Mouse (Mus musculus) bone marrow, adult 2 months (tissue): ENCODE measurements around the gene Il9r. TPM values are rescaled to one million over a fixed set of nuclear protein-coding genes. Genes with fewer than 3 reads are reported as not detected.

ENCODE experiments used
- H3K27ac ChIP-seq: fragments of 200-500 bp; 2 replicates; pipeline ENCODE4 v1.5.1; 2012; ENCODE audit warnings: low read depth, mild to moderate bottlenecking, control low read depth, inconsistent platforms, low read length; ENCODE audit not compliant: control insufficient read depth, poor library complexity, insufficient read depth
- H3K4me1 ChIP-seq: fragments of 200-500 bp; 2 replicates; pipeline ENCODE4 v1.6.1; 2011; ENCODE audit warnings: low read length; ENCODE audit not compliant: control insufficient read depth, insufficient read depth
- H3K4me3 ChIP-seq: fragments of 200-500 bp; replicated peaks from 2 replicates; pipeline ENCODE3; 2011; ENCODE audit warnings: mild to moderate bottlenecking, low read depth, low read length, control low read depth; ENCODE audit not compliant: control insufficient read depth
- CTCF ChIP-seq: fragments of 200-500 bp; IDR thresholded peaks from 2 replicates; pipeline ENCODE4 v1.5.1; 2011; ENCODE audit warnings: low read length, control low read depth; ENCODE audit not compliant: control insufficient read depth, insufficient read depth
- POLR2A ChIP-seq: fragments of 200-500 bp; IDR thresholded peaks from 2 replicates; pipeline ENCODE4 v1.6.1; 2011; ENCODE audit warnings: low read depth, mild to moderate bottlenecking, control low read depth, low read length, borderline replicate concordance; ENCODE audit not compliant: control insufficient read depth
- WGBS: fragments of 180-500 bp; shearing (Covaris S2); methylation state at CpG from one replicate; pipeline ENCODE4 v1.1.7; 2018; 5-methylcytosine and 5-hydroxymethylcytosine counted together
- polyA plus RNA-seq: library from polyadenylated mRNA; stranded (reverse); fragments of >200 nt; gene quantifications from 2 replicates; pipeline ENCODE4 v1.2.4, GENCODE M21; 2011; ENCODE audit warnings: low replicate concordance; ENCODE audit not compliant: missing spikeins, insufficient read depth, insufficient read length

Il9r gene
- polyA plus RNA-seq, 1 experiment, result 0.55 TPM

DNA sequence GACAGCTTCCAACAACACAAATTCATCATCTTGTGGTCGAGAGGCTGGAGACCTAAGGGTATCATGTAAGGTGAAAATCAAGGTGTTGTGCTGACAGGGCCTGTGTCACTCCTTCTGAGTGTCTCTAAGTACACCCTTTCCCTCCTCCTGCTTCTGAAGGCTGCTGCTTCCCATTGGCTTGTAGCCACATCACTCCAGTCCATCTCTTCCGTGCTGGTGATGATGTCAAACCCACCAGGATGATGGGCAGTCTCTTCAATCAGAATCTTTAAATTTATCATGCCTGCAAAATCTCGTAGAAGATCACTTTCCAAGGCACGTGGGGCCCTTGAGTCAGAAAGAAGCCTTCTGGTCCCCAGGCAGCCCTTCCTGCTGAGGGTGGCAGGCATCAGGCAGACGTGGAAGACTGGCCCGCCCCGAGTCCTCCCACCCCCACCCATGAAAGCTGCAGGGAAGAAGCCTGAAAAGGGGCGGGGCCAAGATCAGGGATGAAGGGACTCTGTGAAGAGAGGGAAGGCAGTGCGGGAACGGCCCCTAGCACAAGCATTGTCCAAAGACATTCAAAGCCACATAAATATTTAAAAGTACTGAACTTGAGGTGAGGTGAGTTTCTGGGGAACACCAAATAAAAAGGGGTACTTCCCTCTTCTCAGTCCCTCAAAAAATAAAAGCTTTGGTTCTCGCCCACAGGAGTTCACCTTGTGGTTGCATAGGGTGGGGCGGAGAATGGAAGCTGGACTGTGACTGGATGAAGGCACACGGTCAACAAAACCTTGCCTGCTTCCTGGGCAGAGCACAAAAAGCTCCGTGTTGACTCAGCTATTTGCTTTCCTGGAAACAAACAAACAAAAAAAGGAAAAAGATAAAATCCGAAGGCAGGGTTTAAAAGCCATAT, 62.1 kb downstream of the Il9r start:
- WGBS, result 25% methylated on average over 15 of the region's 15 CpGs
- H3K4me1 ChIP-seq, result no peaks in the 10 kb centered on the region
- no peak overlapping the region for H3K27ac ChIP-seq
- H3K4me3 ChIP-seq, result no peak overlapping the region
- TF ChIP-seq POLR2A, result no peak
- TF ChIP-seq CTCF, result no peak

Other genes with a start within 250 kb of the Il9r start
- gene 4930524B15Rik, start 234.7 kb downstream of the Il9r start, polyA plus RNA-seq, result not detected in 2 replicates
- 0.57 and 2.5 TPM in 2 replicates for gene Nsg2, start 199.8 kb downstream of the Il9r start, polyA plus RNA-seq
- gene Snrnp25, start 5.1 kb upstream of the Il9r start, polyA plus RNA-seq, result 61.6 and 71.3 TPM in 2 replicates
- 2.4 and 4.2 TPM in 2 replicates for gene Rhbdf1, start 22.0 kb upstream of the Il9r start, polyA plus RNA-seq
- 10.9 and 20.1 TPM in 2 replicates for gene Mpg, start 26.2 kb upstream of the Il9r start, polyA plus RNA-seq
- gene Nprl3, start 67.4 kb upstream of the Il9r start, polyA plus RNA-seq, result 69.5 and 75.3 TPM in 2 replicates
- gene Hba-x, start 76.1 kb upstream of the Il9r start, polyA plus RNA-seq, result 2.6 and 3.5 TPM in 2 replicates
- 17,767 and 55,751 TPM in 2 replicates for gene Hba-a1, start 83.2 kb upstream of the Il9r start, polyA plus RNA-seq
- 44.2 and 73.9 TPM in 2 replicates for gene Hbq1b, start 86.7 kb upstream of the Il9r start, polyA plus RNA-seq
- 164,365 and 299,309 TPM in 2 replicates for gene Hba-a2, start 96.2 kb upstream of the Il9r start, polyA plus RNA-seq
- 9.2 and 12.0 TPM in 2 replicates for gene Hbq1a, start 99.8 kb upstream of the Il9r start, polyA plus RNA-seq
- 1.6 and 1.7 TPM in 2 replicates for gene Sh3pxd2b, start 147.5 kb upstream of the Il9r start, polyA plus RNA-seq